Mouse (Mus musculus) megakaryocyte-erythroid progenitor cell, adult 5-6 weeks (primary cell): ENCODE results near the gene Arl2. TPM values are rescaled to one million over a fixed set of nuclear protein-coding genes. Genes with fewer than 3 reads are reported as not detected.

ENCODE experiments used
- ATAC-seq: replicated peaks from 2 replicates; pipeline ENCODE4 v1.8.0; 2016; ENCODE audit warnings: mild to moderate bottlenecking, inconsistent platforms; ENCODE audit not compliant: severe bottlenecking, poor library complexity, low FRiP score, low TSS enrichment
- total RNA-seq, 2 experiments: library from RNA; stranded (forward) in 1 of 2; stranded (reverse) in 1 of 2; fragments of 200-1000, 215-1000 nt in 1 of 2; fragments of >200 nt in 1 of 2; fragmentation: Nextera tagmentation in 1 of 2; gene quantifications; 2 replicates each; pipeline ENCODE4 v1.2.3; 2014 to 2017

Gene Arl2
- total RNA-seq, 2 experiments from 2014 or later: 38.6 to 43.2 TPM

DNA sequence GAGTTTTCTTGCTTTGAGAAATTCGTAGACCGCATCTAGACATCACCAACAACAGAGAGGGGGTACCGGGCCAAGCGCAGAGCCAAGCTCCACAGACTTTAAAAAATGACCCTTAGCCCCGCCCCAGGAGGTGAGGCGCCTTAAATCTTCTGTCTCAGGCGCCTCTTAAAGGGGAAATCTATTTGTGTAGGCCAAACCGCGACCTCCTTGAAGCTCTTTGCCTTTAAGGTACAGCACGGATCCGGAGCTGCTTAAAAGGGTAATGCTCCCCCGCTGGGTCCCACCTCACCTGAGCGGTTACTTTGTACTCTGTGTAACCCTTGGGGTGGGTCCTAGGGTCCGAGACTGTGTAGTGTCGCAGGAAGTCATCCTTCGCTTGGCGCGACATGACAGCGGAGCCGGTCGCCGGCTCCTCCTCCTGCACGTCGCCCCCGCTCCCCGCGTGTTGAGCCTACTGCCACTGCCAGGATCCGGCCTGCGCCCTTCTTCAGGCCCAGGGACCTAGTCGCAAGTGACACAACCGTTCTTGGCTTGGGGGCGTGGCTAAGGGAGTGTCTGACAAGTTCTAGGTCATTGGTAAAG, 13.5 kb downstream of the Arl2 start, which contains the start of gene Snx15:
Gene Snx15 (minus strand): TSS at position 545 of the 582 bp plus-strand sequence.
- peak; percentile 92 for ATAC-seq

DNA sequence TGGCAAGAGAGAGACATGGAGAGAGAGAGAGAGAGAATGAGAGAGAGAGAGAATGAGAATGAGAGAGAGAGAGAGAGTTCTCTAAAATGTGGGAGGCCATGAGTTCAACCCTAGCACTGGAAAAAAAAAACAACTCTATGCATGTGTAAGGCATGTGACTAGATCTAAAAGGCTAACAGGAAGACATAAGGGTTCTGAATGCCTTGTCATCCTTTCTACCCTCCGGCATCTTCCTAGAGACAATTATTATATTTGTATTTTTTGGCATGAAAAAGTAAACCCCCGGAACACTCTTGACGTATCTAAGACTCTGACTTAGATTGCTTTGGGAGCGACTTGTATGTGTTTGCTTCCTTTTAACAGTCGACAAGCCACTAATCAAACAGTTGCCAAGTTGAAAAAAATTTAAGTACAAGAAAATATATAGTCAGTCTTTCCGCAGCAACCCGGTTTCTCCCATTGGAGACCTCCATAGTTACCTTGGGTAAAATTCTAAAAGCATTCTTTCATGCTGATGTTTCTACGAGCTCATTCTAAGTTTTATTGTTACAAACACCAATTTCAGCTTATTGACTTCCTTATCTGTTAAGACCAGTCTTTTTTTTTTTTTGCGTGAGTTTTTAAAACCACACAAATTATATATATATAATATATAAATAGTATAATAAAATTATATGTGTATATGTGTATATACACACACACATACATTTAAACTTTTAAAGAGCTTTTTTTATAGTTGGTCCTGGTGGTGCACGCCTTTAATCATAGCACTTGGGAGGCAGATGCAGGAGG, 14.4 kb downstream of the Arl2 start:
- no peak for ATAC-seq

DNA sequence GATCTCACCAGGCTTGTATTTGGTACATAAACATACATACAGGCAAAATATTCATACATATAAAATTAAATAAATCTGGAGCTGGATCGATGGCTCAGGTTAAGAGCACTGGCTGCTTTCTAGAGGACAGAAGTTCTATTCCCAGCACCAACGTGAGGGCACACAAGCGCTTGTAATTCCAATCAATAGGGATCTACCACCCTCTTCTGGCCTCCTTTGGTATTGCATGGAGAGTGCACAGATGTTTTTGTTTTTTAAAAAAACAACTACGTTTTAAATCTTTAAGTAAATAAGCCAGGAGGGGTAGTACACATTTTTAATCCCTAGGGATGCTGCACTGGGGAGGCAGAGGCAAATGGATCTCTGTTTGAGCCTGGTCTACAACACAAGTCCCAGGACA, 15.1 kb downstream of the Arl2 start:
- 0 out of 2 replicates have a peak, but pooled peaks have one; percentile 16 for ATAC-seq

DNA sequence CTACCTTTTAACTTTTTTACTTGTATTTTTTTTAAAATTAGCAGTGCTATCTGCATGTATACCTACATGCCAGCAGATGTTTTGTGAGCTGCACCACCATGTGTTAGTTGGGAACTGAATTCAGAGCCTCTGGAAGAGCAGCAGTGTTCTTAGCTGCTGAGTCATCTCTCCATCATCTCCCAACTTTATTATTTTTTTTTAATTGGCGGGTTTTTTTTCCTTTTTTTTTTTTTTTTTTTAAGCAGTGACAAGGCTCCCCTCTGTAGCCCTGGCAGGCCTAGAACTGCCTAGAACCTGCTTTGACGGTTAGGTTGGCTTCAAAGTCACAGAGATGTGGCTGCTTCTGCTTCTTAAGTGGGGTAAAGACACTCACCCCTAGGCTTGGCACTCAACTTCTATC, 16.4 kb downstream of the Arl2 start:
- no peak for ATAC-seq

DNA sequence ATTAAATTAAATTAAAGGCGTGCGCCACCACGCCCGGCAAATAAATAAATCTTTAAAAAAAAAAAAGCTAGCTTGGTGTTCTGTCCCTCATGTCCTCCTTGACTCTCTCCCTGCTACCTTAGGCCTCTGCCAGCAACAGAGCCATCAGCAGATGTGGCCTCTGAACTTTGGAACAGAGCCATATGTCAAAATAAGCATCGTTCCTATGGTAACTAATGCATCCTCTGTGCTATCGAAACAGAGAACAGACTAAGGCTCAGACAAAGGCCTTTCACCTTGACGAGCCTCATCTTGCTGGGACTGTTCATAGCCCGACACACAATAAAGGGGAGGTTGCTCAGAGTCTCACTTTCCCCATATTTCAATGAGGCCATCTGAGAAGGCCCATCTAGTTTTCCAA, 18.0 kb downstream of the Arl2 start:
- no peak for ATAC-seq

DNA sequence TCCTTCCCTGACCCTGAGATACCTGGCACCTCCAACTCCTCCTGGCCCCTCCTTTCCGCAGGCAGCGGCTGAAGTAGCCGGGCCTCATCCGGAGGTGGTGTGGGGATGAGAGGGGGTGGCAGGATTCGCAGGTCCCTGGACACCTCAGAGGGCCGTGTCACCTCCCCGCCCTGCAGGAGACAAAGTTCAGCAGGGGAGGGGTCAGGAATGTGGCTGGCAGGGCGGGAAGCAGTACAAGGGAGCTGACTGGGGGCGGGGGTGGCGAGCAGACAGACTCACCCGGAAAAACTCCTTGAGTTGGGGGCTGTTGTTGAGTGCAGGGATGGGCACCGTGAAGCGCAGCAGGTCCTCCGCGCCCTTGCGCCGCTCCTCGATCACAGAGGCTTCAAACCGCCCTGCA, 19.6 kb downstream of the Arl2 start:
- no peak for ATAC-seq

DNA sequence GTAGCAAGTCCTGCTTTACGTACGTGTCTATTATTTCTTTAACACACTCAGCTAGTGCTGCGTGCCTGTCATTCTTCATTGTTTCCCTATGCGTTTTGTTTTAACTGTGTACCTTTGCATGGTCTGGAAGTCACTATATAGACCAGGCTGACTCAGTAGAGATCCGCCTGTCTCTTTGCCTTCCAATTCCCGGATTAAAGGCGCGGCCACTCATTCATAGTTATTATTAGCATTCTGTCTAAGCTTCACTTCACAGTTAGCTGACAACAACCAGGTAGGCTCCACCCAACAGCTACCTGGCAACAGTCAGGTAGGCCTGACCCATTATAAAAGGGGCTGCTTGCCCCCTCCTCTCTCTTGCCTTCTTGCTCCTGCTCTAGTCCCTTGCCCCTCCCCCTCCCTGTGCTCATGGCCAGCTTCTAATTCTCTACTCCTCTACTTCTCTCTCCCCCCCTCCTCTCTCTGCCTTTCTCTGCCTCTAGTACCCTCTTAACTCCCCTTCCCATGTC, 22.6 kb downstream of the Arl2 start:
- no peak for ATAC-seq

DNA sequence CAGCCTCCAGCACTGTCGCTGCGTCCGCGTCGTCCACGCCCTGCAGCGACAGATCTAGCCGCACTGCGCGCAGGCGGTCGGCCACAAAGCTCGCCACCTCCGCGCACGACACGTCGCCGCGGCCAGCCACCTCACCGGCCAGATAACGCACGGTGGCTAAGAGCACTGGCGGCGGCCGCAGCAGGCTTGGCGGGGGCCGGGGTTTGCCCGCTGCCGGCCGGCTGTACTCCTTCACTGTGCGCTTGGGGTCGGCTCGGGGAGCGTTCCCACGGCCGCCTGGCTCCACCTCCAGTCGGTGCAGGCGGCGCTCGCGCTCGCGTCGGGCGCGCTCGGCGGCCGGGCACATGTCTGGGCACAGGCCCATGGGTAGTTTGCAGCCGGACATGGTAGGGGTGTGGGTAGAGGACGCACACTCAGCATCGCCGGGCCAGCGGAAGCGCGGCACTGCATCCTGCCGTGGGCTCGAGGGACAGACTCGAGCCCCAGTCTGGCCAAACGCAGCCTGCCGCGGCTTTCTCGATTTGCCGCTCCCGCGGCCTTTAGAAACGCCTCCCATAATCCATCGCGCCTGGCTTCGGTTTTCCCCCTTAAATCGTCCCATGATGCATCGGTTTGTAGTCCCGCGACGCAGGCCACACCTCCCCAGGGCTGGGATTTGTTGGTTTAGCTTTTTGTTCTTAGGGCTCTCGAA, 23.2 kb downstream of the Arl2 start, which contains the start of gene Sac3d1:
Gene Sac3d1 (minus strand): TSS at position 665 of the 691 bp plus-strand sequence.
- ATAC-seq: peak; percentile 74

DNA sequence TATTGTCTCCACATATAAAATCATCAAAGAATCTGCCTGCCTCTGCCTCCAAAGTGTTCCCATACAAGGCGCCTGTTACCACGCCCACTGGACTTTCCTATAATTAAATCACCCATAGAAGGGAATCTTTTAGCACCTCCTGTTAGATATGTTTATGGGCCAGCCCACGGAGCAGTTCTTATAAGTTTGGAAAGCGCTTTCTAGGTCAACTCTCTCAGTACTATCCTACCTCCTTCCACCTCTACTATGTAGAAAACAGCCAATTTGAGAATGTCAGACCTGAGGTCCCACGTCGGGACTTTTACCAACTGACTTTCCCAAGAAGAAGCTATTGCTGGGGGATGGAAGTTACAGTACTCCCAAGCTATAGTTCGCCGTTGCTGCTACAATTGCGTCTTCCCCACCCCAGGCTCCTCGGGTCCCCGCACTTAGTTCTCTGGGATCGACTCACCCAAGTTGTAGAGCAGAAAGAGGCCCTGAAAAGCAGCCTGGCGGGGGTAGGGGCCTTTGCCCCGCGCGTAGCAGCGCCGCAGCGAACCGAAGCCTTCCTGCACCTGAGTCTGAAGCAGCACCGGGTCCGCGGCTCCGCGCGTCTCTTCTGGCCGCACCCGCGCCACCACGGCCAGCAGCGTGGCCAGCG, 23.9 kb downstream of the Arl2 start:
- no peak for ATAC-seq

DNA sequence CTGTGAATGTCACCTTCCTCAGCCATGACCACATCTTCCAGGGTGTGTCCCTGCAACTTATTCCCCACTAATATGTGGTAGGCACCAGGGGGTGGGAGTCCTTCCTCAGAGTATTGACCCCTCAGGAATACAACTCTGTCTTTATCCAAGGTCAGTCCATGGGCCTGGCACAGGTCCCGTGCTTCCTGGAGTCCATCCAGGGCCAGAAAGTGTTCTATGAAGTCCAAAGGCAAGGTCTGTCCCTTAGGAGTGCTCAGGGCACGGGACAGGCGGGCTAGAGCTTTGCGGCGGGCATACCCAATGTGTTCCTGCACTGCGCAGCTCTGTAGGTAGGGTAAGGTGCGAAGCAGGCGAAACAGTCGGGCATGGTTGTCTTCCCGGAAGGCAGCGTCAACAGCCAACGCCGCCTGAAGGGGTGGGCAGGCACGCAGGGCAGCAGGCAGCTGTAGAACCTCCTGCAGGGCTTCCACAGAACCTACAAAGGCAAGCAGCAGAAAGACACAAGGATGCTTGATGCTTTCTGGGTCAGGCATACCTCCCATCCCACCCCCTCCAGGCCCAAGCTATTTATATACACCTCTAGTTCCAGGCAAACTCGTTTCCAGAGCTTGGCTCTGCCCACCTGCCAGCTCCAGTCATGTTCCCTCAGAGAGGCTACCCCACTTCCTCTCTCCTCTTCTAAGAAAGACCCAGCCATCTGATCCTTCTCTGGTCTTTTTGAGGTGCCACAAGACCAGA, 25.1 kb downstream of the Arl2 start:
- no peak for ATAC-seq

DNA sequence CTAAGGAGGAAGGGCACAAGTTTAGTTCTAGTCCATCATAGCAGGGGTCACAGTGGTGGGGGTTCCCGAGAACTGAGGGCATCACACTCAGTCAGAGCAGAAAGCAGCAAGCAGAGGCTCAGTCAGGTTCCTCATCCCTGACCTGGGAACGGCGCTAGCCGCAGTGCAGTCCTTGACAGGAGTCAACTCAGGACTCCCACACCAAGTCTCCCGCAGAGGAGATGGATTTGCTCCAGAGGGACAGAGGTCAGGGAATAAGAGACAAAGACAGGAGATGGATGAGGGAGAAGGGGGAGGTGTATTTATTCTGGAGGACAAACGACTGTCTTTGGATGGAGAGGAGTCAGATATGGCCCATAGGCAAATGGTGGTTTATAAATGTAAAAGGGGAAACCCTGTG, 28.2 kb downstream of the Arl2 start:
- no peak for ATAC-seq

DNA sequence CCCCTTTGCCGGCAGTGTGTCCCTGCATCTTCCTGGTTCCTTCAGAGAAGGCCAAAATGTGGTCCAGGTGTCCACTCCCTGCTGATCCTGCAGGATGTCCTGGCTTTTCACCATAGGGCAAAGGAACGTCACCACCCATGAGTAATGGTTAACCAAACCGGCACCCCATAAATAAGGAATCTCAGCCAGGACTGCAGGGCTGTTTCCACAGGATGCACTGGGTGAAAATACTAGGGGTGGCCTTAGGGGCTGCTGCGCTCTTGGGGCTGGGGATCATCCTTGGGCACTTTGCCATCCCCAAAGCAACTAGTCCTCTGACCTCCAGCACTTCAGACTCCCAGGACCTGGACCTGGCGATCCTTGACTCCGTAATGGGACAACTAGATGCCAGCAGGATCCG, 35.8 kb downstream of the Arl2 start, which contains the start of gene Naaladl1:
Gene Naaladl1 (plus strand): TSS at position 197 of the 400 bp plus-strand sequence.
- no peak for ATAC-seq

DNA sequence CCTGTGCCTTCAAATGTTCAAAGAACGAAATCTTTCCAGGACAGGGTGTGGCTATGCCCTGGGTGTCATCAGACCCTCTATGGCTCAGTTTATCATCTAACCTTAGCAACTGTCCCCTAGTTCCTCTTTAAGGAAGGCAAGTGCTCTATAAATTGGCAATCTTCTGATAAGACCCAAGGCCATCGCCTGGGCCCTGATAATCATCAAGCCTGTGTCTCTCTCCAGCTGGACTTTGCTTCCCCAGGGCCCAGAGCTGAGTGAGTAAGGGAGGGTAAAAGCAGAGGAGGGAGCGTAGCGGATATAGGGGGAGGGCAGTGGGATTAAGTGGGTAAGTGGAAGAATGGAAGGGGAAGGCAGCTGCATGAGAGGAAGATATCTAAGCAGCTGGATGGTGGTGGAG, 36.9 kb downstream of the Arl2 start:
- no peak for ATAC-seq

DNA sequence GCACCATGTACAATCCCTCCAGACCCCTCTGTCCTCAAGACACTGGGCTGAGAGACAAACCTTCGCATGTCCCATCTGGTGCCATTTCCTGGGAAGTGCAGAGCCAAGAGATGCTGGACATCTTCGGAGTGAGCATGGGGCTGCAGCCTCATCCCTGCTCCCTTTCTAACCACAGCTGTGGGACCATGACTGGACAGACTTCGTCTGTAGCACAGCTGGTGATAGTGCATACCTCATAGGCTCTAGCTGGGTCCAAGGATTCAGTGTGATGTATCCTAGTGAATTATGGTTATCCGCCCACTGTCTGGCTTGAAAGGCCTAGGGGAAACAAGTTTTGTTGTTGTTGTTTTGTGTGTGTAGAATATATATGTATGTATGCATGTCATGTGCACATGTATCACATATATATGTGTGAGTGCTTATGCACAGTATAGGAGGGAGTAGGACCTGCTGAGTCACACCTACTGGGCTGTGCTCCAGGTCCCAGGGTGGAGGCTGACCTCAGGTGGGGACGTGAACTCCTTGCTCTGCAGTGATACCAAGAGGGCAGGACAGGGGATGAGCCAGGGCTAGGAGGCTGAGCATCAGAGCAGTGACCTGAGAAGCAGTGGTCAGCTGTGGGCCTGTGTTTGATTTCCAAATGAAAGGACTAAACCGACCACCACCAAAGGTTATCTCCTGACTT, 39.0 kb downstream of the Arl2 start:
- peak; percentile 68 for ATAC-seq

DNA sequence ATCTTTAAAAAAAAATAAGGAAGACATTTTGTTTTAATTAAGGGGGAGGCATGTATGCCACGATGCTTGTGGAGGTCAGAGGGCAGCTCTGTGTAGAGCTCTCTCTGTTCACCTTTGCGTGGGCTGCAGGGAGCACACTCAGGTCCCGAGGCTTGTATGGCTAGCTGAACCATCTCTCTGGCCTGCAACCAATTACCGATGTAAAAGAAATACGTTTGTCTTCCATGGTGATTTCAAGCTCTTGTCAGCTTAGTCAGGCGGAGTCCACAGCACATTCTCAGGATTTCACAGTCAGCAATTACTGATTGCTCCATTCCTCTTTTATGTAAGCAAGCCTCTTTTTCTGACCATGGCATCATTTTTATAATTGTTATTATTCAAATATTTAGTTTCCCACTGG, 40.2 kb downstream of the Arl2 start:
- no peak for ATAC-seq

DNA sequence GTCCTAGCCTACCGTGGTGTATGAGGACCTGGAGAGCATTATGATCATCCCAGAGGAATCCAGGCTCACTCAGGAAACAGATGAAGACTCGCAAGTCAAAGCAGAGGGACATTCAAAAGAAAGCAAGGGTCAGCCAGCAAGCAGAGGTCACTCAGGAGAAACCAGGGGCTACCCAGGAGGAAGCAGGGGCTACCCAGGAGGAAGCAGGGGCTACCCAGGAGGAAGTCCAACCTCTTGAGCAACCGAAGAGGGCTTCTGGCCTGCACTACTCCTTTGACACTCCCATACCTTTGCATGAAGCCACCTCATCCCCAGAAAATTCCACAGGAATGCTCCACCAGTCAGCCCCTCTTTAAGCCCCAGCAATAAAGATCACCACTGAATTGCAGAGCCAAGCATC, 43.5 kb downstream of the Arl2 start:
- no peak for ATAC-seq

DNA sequence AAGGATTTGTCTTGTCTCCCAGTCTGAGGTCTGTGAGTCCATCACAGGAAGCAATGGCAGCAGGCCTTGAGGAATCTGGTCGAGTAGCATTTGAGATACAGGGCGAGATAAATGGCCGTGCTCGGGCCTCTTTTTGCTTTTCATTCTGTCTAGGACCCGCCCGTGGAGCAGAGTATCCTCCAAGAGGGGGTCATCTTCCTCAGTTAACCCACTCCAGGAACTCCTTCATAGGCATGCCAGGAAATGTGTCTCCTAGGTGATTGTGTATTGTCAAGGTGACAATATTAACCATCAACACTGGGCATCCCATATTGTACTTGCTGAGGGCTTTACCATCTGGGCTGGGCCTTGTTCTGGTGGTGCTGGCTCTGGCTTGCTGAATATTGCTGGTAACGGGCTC, 47.2 kb downstream of the Arl2 start, which contains the start of gene AC131692.1:
Gene AC131692.1 (plus strand): TSS at position 301 of the 400 bp plus-strand sequence.
- ATAC-seq: no peak

DNA sequence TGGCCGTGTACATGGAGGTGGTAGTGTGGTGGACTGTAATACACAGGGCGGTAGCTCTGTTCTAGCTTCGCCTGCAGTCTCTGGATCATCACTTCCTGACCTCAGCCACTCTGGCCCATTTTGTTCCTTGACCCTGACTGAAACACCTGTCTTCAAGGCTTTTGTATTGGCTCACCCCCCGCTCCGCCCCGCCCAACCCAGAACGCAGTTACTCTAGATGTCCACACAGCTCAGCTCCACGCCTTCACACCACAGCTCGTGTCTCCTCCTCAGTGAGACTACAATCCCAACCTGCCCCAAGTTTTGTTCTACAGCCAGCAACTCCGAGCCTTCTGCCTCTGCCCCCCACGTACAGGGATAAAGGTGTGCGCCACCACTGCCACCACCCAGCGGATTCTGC, 52.5 kb downstream of the Arl2 start:
- no peak for ATAC-seq
